Mouse (Mus musculus) hindbrain, embryonic 10.5 days (tissue): ENCODE measurements around the gene Grid2ip. TPM values are rescaled to one million over a fixed set of nuclear protein-coding genes. Genes with fewer than 3 reads are reported as not detected.

Experiments used
- DNase-seq: peaks from one replicate; pipeline ENCODE4 v3.0.0-alpha.2; 2017; ENCODE audit warnings: low spot score
- H3K27ac ChIP-seq: fragments of 300-500 bp; sonication (generic); 2 replicates; pipeline ENCODE4 v1.5.1; 2016; ENCODE audit warnings: mild to moderate bottlenecking, moderate library complexity
- H3K27me3 ChIP-seq: fragments of 300-500 bp; sonication (generic); 2 replicates; pipeline ENCODE4 v1.6.1; 2016; ENCODE audit warnings: mild to moderate bottlenecking; ENCODE audit not compliant: poor library complexity, insufficient read depth, severe bottlenecking
- H3K36me3 ChIP-seq: fragments of 300-500 bp; sonication (generic); 2 replicates; pipeline ENCODE4 v1.6.1; 2016; ENCODE audit warnings: mild to moderate bottlenecking, moderate library complexity
- H3K4me1 ChIP-seq: fragments of 300-500 bp; sonication (generic); replicated peaks from 2 replicates; pipeline ENCODE4 v1.6.1; 2016; ENCODE audit warnings: mild to moderate bottlenecking
- H3K4me3 ChIP-seq: fragments of 300-500 bp; sonication (generic); 2 replicates; pipeline ENCODE4 v1.5.1; 2016; ENCODE audit warnings: mild to moderate bottlenecking, moderate library complexity
- H3K9me3 ChIP-seq: fragments of 300-500 bp; sonication (generic); 2 replicates; pipeline ENCODE4 v1.6.1; 2016; ENCODE audit warnings: mild to moderate bottlenecking, moderate library complexity
- WGBS: fragments of 180-500 bp; shearing (Covaris S2); methylation state at CpG from one replicate; pipeline ENCODE4 v1.1.7; 2016; 5-methylcytosine and 5-hydroxymethylcytosine counted together
- polyA plus RNA-seq: library from polyadenylated mRNA; unstranded; fragments of >200 nt; fragmentation: Nextera tagmentation; extraction: Ambion mirVana; gene quantifications from 2 replicates; pipeline ENCODE4 v1.2.1, GENCODE M21; 2016

Gene Grid2ip
- polyA plus RNA-seq, 1 experiment from 2014 or later = 0.18 TPM

GRCm38 (mm10) chr5:143403221-143404147, 46.3 kb downstream of the Grid2ip start, which contains the start of gene Kdelr2:
Gene Kdelr2, plus strand, starts transcription at chr5:143403838.
- Histone ChIP-seq H3K36me3 (peaks cover 41% of the 10 kb centered on the region), H3K27me3 (no peaks in the 10 kb centered on the region), H3K4me1 (peaks cover 29% of the 10 kb centered on the region), H3K27ac (peak within 1 kb of the TSS; percentile 94), H3K9me3 (no peaks in the 10 kb centered on the region), H3K4me3 (peak within 1 kb of the TSS; percentile 97)
- WGBS = under 1% methylated on average over 72 of the region's 72 CpGs
- DNase-seq = peak; percentile 91

DNA sequence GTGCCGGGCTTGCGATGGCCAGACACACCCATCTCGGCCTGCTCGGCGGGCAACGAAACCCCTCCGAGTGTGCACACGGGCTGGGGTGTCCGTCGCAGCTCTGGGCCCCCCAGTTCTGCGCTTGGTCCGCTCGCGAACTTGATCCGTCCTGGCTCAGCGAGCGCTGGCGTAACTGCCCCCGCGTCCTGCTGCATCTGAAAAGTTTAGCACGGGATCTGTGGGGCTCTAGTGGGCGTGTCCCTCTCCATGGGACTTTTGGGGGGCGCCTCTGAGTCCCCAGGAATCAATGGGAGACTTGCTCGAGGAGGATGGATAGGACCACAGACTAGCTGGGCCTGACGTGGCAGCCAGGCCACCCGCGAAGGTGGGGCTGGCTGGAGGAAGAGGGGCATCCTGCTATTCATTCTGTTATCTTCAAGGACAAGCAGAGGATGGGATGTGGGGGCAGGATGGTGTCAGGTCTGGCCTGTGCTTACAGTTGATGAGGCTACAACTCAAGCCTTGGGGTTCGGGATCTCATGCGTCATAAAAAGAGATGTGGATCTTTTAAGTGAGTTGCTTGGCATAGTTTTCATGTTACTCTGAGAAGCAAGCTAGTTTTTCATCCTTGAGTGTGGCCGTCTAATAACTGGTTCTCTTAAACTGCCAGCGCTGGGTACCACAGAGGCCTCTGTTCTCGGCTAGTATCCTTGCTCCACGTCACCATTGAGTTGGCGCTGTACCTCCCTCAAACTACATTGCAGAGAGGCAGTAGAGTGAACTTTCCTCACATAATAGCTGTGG, 47.2 kb downstream of the Grid2ip start:
- Histone ChIP-seq H3K9me3 (no peaks in the 10 kb centered on the region), H3K27me3 (no peaks in the 10 kb centered on the region), H3K27ac (peak overlapping the region; percentile 94), H3K36me3 (peaks cover 42% of the 10 kb centered on the region), H3K4me3 (peak overlapping the region; percentile 97), H3K4me1 (peaks cover 29% of the 10 kb centered on the region)
- WGBS = 7% methylated on average over 34 of the region's 34 CpGs
- DNase-seq = no peak

DNA sequence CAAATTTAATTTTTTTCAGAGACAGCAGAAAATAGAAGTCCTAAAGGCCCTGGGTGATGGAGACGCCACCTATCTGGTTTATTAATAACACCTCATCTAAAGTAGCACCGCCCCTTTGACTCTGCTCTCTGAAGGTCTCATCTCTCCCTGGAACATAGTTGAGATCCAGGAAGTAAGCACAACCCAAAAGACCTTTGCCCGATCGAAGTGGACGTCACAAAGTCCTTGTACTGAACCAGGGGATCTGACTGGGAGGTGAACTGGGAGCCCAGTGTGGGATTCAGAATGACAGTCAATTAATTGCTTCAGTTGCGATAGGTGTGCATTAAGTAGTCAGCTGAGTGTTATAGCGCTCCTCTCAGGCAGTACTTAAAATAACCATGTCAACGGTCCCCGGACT, 48.1 kb downstream of the Grid2ip start:
- Histone ChIP-seq H3K9me3 (no peaks in the 10 kb centered on the region), H3K27me3 (no peaks in the 10 kb centered on the region), H3K36me3 (peaks cover 49% of the 10 kb centered on the region), H3K4me1 (peaks cover 29% of the 10 kb centered on the region), H3K27ac (no peak overlapping the region), H3K4me3 (peak overlapping the region; percentile 97)
- WGBS = 93% methylated on average over 9 of the region's 9 CpGs
- no peak for DNase-seq

DNA sequence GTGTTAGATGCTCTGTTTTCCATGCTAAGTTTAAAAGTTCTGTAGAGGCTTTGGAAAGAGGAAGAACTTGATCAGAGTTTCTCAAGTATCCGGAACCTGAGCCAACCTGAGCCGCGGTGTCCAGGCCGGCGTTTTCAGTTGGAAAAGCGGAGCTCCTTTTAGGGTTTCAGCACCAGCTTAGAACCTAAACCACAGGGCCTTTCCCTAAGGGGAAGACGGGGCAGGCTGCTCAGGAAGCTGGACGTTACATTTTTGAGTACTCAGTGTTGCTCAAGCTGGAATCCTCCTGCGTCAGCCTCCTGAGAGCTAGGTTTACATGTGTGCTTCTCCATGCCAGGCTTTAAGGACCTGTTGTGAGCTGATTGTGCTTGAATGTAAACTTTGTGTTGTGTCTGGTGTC, 49.4 kb downstream of the Grid2ip start:
- 95% methylated on average over 9 of the region's 9 CpGs for WGBS
- Histone ChIP-seq H3K4me3 (no peak overlapping the region), H3K36me3 (peaks cover 60% of the 10 kb centered on the region)

GRCm38 (mm10) chr5:143409239-143409638, 52.1 kb downstream of the Grid2ip start:
- WGBS = 83% methylated on average over 3 of the region's 3 CpGs
- Histone ChIP-seq H3K4me1 (peaks cover 14% of the 10 kb centered on the region), H3K27ac (no peak overlapping the region), H3K4me3 (no peak overlapping the region), H3K9me3 (0 out of 2 replicates have a peak, but pooled peaks cover 2% of the 10 kb centered on the region), H3K36me3 (peaks cover 83% of the 10 kb centered on the region), H3K27me3 (no peaks in the 10 kb centered on the region)
- no peak for DNase-seq

More for the DNA sequence above, 49.4 kb downstream of the Grid2ip start:
- no peak overlapping the region for H3K27ac ChIP-seq
- H3K4me1 ChIP-seq = peaks cover 27% of the 10 kb centered on the region
- no peaks in the 10 kb centered on the region for H3K9me3 ChIP-seq
- H3K27me3 ChIP-seq = no peaks in the 10 kb centered on the region
- no peak for DNase-seq

DNA sequence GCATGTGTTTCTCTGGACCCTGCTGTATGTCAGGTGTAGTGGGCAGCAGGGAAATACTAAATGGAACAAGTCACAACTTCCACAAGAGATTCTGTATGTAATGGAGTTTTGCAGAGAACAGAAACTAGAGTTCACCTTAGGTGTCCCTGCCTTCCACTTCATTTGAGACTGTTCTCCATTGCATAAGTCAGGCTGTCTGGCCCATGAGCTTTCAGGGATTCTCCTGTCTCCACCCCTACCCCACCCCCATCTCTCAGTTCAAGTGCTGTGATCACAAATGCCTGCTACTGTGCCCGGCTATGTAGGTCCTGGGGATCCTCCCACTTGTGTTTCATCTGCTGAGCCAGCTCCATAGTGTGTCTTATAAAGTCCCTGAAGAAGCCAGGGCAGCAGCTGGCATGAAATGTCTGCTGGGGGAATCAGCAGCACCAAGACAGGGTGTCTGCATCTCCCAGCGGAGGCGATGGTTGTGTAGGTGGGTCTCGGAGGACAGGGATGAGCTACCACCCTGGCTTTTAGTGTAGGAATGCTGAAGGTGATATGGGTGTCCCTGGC, 53.8 kb downstream of the Grid2ip start:
- 0 out of 2 replicates have a peak, but pooled peaks cover 2% of the 10 kb centered on the region for H3K9me3 ChIP-seq
- no peak overlapping the region for H3K4me3 ChIP-seq
- peaks cover 86% of the 10 kb centered on the region for H3K36me3 ChIP-seq
- 86% methylated on average over 4 of the region's 4 CpGs for WGBS
- DNase-seq = no peak
- no peaks in the 10 kb centered on the region for H3K4me1 ChIP-seq
- no peaks in the 10 kb centered on the region for H3K27me3 ChIP-seq
- H3K27ac ChIP-seq = no peak overlapping the region

GRCm38 (mm10) chr5:143421484-143421883, 64.3 kb downstream of the Grid2ip start:
- 92% methylated on average over 4 of the region's 4 CpGs for WGBS

GRCm38 (mm10) chr5:143422990-143423389, 65.9 kb downstream of the Grid2ip start:
- Histone ChIP-seq H3K4me3 (no peak overlapping the region), H3K9me3 (no peaks in the 10 kb centered on the region), H3K27ac (no peak overlapping the region), H3K36me3 (peaks cover 54% of the 10 kb centered on the region), H3K4me1 (no peaks in the 10 kb centered on the region), H3K27me3 (no peaks in the 10 kb centered on the region)
- no peak for DNase-seq
- WGBS = 84% methylated on average over 4 of the region's 4 CpGs

More at GRCm38 (mm10) chr5:143421484-143421883, 64.3 kb downstream of the Grid2ip start:
- H3K36me3 ChIP-seq = peaks cover 69% of the 10 kb centered on the region
- no peak for DNase-seq
- H3K4me3 ChIP-seq = no peak overlapping the region
- H3K27me3 ChIP-seq = no peaks in the 10 kb centered on the region
- H3K4me1 ChIP-seq = no peaks in the 10 kb centered on the region
- H3K9me3 ChIP-seq = peaks cover 4% of the 10 kb centered on the region; the same call in 1 of the 2 replicates
- H3K27ac ChIP-seq = no peak overlapping the region

- Histone ChIP-seq H3K4me3 (no peak overlapping the region), H3K4me1 (no peaks in the 10 kb centered on the region), H3K9me3 (no peaks in the 10 kb centered on the region), H3K36me3 (peaks cover 43% of the 10 kb centered on the region), H3K27ac (no peak overlapping the region), H3K27me3 (no peaks in the 10 kb centered on the region)
- 39% methylated on average over 6 of the region's 6 CpGs for WGBS
- peak; percentile 56 for DNase-seq
Measured at GRCm38 (mm10) chr5:143423899-143424519, 66.9 kb downstream of the Grid2ip start.

- Histone ChIP-seq H3K9me3 (no peaks in the 10 kb centered on the region), H3K36me3 (no peaks in the 10 kb centered on the region), H3K4me1 (no peaks in the 10 kb centered on the region), H3K27ac (no peak overlapping the region), H3K4me3 (no peak overlapping the region), H3K27me3 (no peaks in the 10 kb centered on the region)
- peak; percentile 83 for DNase-seq
- 4% methylated on average over 4 of the region's 4 CpGs for WGBS
Measured at GRCm38 (mm10) chr5:143434421-143434820, 77.3 kb downstream of the Grid2ip start.

GRCm38 (mm10) chr5:143441298-143441697, 84.2 kb downstream of the Grid2ip start:
- no peak overlapping the region for H3K27ac ChIP-seq
- H3K4me3 ChIP-seq = no peak overlapping the region
- no peak for DNase-seq
- no peaks in the 10 kb centered on the region for H3K4me1 ChIP-seq
- no peaks in the 10 kb centered on the region for H3K36me3 ChIP-seq
- no peaks in the 10 kb centered on the region for H3K9me3 ChIP-seq
- H3K27me3 ChIP-seq = no peaks in the 10 kb centered on the region
- WGBS = 79% methylated on average over 3 of the region's 3 CpGs

- Histone ChIP-seq H3K27ac (no peak overlapping the region), H3K36me3 (no peaks in the 10 kb centered on the region), H3K4me1 (no peaks in the 10 kb centered on the region), H3K4me3 (no peak overlapping the region), H3K9me3 (no peaks in the 10 kb centered on the region), H3K27me3 (no peaks in the 10 kb centered on the region)
- WGBS = 86% methylated on average over 12 of the region's 12 CpGs
- DNase-seq = no peak
Measured at GRCm38 (mm10) chr5:143441753-143442152, 84.6 kb downstream of the Grid2ip start.
